Mouse (Mus musculus): ENCODE measurements around the gene St6galnac1.

DNA sequence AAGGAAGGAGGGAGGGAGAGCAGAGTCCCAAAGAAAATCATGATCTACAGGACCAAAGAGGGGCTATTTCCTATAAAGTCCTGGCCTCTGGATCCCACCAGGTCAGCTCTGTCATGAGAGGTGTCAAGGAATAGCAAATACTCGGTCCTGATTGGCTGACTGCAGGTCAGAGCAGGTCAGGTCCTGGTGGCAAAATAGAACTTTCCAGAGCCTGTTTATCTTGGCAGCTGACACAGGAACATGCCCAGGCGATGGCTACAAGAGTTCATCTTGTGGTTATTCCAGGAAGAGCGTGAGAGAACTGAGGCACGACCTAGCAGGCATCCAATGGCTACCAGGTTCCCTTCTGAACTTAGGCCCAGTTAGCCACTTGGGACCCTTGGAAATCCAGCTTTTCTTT lies 42.8 kb downstream of the St6galnac1 start:
- no peak for TF ChIP-seq POLR2A (IDR thresholded peaks at IDR 0.05; ENCODE audit: insufficient read depth, low read depth, low read length)
- no peak for TF ChIP-seq CTCF (IDR thresholded peaks at IDR 0.05)
- no peak for TF ChIP-seq EP300 (IDR thresholded peaks at IDR 0.05; ENCODE audit: insufficient read depth, low read depth, low read length)
